Comparison of ENCODE assay signal across 9 mouse cellular contexts in the genomic region with DNA sequence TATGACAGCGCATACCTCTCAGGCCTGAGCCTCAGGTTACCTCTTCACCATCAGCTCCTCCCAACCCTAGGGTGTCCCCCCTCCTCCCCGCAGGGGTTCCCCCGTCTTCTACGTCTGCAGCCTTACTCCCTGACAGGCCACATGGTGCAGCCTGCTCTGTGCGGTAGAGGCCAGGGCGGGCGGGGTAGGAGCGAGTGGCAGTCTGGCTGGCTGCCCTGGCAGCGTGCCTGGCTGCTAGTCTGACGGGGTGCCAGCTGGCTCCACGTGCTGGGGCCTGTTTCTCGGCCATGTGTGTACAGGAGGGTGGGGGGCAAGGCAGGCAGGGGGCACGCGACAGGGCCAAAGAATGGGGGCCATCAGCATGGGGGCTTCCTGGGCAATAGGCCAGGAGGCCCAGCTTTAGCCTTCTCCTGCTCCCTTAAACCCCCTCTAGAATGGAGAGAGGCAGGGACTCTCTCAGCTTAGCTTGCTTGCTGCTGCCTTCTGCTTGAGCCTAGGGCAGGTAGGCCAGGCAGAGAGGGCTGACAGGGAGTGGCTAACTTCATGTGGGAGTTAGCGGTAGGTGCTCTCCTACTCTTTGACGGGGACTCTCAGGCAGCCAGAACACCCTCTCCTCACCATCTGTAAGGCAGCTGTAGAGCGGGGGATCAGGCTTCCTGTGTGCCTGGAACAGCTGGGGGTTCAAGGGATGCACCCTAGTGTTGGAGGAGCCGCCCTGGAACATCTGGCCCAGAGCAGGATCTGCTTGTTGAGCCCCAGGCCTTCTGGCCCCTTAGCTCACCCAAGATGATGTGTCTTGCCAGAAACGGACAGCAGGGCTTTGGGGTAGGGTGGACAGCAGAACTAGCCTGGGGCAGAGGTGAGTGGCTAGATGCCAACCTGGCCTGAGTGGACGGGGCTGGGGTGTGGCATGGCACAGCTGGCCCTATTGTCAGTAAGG. TPM values are rescaled to one million over a fixed set of nuclear protein-coding genes. Genes with fewer than 3 reads are reported as not detected.
DNase-seq lines count a peak whose midpoint lies in the region; ATAC-seq and TF ChIP-seq lines count a peak whose summit lies in the region.
"Had no signal": no experiment of that assay in that cellular context is flagged by ENCODE, and none has a peak within 500 bp of the region (broad histone marks: within the 10 kb centered on the region; RNA-seq: fewer than 3 reads in every experiment).

No protein-coding gene starts in this region.

- no peak for TF ChIP-seq CTCF in midbrain, postnatal 0 days (IDR thresholded peaks at IDR 0.05)

- DNase-seq in CD4-positive, CD25-positive, alpha-beta regulatory T cell, adult 2 months (ENCODE audit: low read depth, low spot score), result peak; percentile 25
- DNase-seq in fibroblast of lung, adult 2 months (ENCODE audit: low read depth), result peak; percentile 90
- DNase-seq in limb, embryonic 14.5 days (ENCODE audit: low spot score), result peak; percentile 95
- peak; percentile 95 for DNase-seq in midbrain, postnatal 0 days (ENCODE audit: low spot score)
- DNase-seq in telencephalon, adult 2 months (ENCODE audit: low read depth, low spot score), result peak; percentile 65

- 33% methylated on average over 20 of the region's 20 CpGs for WGBS in heart, embryonic 12.5 days
- WGBS in kidney, embryonic 16.5 days, result 27% methylated on average over 20 of the region's 20 CpGs
- 11% methylated on average over 20 of the region's 20 CpGs for WGBS in limb, embryonic 14.5 days
- WGBS in midbrain, postnatal 0 days, result 28% methylated on average over 20 of the region's 20 CpGs

- peaks cover 12% of the 10 kb centered on the region for H3K36me3 ChIP-seq in heart, embryonic 12.5 days
- no peaks in the 10 kb centered on the region for H3K36me3 ChIP-seq in kidney, embryonic 16.5 days (ENCODE audit: insufficient read depth, low read length)
- no peaks in the 10 kb centered on the region for H3K36me3 ChIP-seq in limb, embryonic 14.5 days (ENCODE audit: control insufficient read depth, insufficient read depth, low read length)
- peaks cover 7% of the 10 kb centered on the region; the same call in 1 of the 2 replicates for H3K36me3 ChIP-seq in midbrain, postnatal 0 days (ENCODE audit: insufficient read depth, low read length)

- H3K4me1 ChIP-seq in heart, embryonic 12.5 days (replicated peaks), result peaks cover 78% of the 10 kb centered on the region
- peaks cover 81% of the 10 kb centered on the region for H3K4me1 ChIP-seq in kidney, embryonic 16.5 days (ENCODE audit: insufficient read depth, low read length)
- H3K4me1 ChIP-seq in limb, embryonic 14.5 days (ENCODE audit: control insufficient read depth, insufficient read depth, low read length), result peaks cover 89% of the 10 kb centered on the region
- peaks cover 25% of the 10 kb centered on the region for H3K4me1 ChIP-seq in midbrain, postnatal 0 days (ENCODE audit: insufficient read depth, low read length)

- H3K4me3 ChIP-seq in heart, embryonic 12.5 days, result no peak overlapping the region
- H3K4me3 ChIP-seq in kidney, embryonic 16.5 days (ENCODE audit: low read length), result no peak overlapping the region
- 0 out of 2 replicates have a peak overlapping the region, but pooled peaks have one; percentile 8 for H3K4me3 ChIP-seq in limb, embryonic 14.5 days (replicated peaks; ENCODE audit: low read length)
- H3K4me3 ChIP-seq in midbrain, postnatal 0 days (ENCODE audit: low read depth, low read length), result no peak overlapping the region

- TF ChIP-seq POLR2A in limb, embryonic 14.5 days (IDR thresholded peaks at IDR 0.05; ENCODE audit: borderline replicate concordance, extremely low read depth, insufficient read depth, insufficient read length), result no peak

- H3K27me3 ChIP-seq in heart, embryonic 12.5 days (replicated peaks), result no peaks in the 10 kb centered on the region
- no peaks in the 10 kb centered on the region for H3K27me3 ChIP-seq in kidney, embryonic 16.5 days (ENCODE audit: insufficient read depth, low read length)
- no peaks in the 10 kb centered on the region for H3K27me3 ChIP-seq in limb, embryonic 14.5 days (ENCODE audit: control insufficient read depth, insufficient read depth, low read length)
- H3K27me3 ChIP-seq in midbrain, postnatal 0 days (ENCODE audit: insufficient read depth, low read length), result no peaks in the 10 kb centered on the region

- peak overlapping the region; percentile 77 for H3K27ac ChIP-seq in heart, embryonic 12.5 days (ENCODE audit: poor library complexity, severe bottlenecking)
- H3K27ac ChIP-seq in kidney, embryonic 16.5 days (ENCODE audit: low read length), result peak overlapping the region; percentile 68
- peak overlapping the region; percentile 61; the same call in 1 of the 2 replicates for H3K27ac ChIP-seq in limb, embryonic 14.5 days (replicated peaks; ENCODE audit: low read depth, low read length)
- peak overlapping the region; percentile 55; the same call in 1 of the 2 replicates for H3K27ac ChIP-seq in midbrain, postnatal 0 days (ENCODE audit: low read depth, low read length)
- H3K27ac ChIP-seq: macrophage had no signal

- no peak for ATAC-seq in CD4-positive, CD25-positive, alpha-beta regulatory T cell, adult 4 months
- ATAC-seq in heart, embryonic 12.5 days (ENCODE audit: insufficient number of reproducible peaks, low FRiP score), result peak; percentile 70
- peak; percentile 67 for ATAC-seq in kidney, embryonic 16.5 days (ENCODE audit: low FRiP score, low TSS enrichment)
- ATAC-seq in limb, embryonic 14.5 days (ENCODE audit: low FRiP score, low read depth), result peak; percentile 81
- ATAC-seq in midbrain, postnatal 0 days (ENCODE audit: low FRiP score), result peak; percentile 79

- H3K4me2 ChIP-seq in heart, embryonic 12.5 days, result peak overlapping the region; percentile 35
- H3K4me2 ChIP-seq in kidney, embryonic 16.5 days (replicated peaks; ENCODE audit: low read depth, low read length), result no peak overlapping the region
- peak overlapping the region; percentile 30 for H3K4me2 ChIP-seq in limb, embryonic 14.5 days (replicated peaks; ENCODE audit: low read depth, low read length, severe bottlenecking)
- peak overlapping the region; percentile 12; the same call in 1 of the 2 replicates for H3K4me2 ChIP-seq in midbrain, postnatal 0 days (ENCODE audit: low read depth, low read length, poor library complexity, severe bottlenecking)

- peak overlapping the region; percentile 16; the same call in 1 of the 2 replicates for H3K9ac ChIP-seq in heart, embryonic 12.5 days
- no peak overlapping the region for H3K9ac ChIP-seq in kidney, embryonic 16.5 days (replicated peaks; ENCODE audit: low read length)
- H3K9ac ChIP-seq in limb, embryonic 14.5 days (ENCODE audit: low read depth, low read length, severe bottlenecking), result no peak overlapping the region
- peak overlapping the region; percentile 19; the same call in 1 of the 2 replicates for H3K9ac ChIP-seq in midbrain, postnatal 0 days (replicated peaks; ENCODE audit: low read length, poor library complexity, severe bottlenecking)

- no peaks in the 10 kb centered on the region for H3K9me3 ChIP-seq in heart, embryonic 12.5 days (replicated peaks)
- no peaks in the 10 kb centered on the region for H3K9me3 ChIP-seq in kidney, embryonic 16.5 days (ENCODE audit: low read length)
- H3K9me3 ChIP-seq in limb, embryonic 14.5 days (ENCODE audit: control insufficient read depth, low read length), result no peaks in the 10 kb centered on the region
- no peaks in the 10 kb centered on the region for H3K9me3 ChIP-seq in midbrain, postnatal 0 days (ENCODE audit: low read length)

RNA-seq across cellular contexts. Expression of a gene that starts 28.9 kb away (rescaled TPM):
- not detected for polyA plus RNA-seq in CD4-positive, CD25-positive, alpha-beta regulatory T cell, adult 4 months (2017; shearing (Covaris generic))
- polyA plus RNA-seq in heart, embryonic 12.5 days (2016; fragmentation: Nextera tagmentation; extraction: Ambion mirVana), result 6.5 and 7.6 TPM in 2 replicates
- 13.2 and 14.2 TPM in 2 replicates for polyA plus RNA-seq in kidney, embryonic 16.5 days (2015; fragmentation: Nextera tagmentation; extraction: Ambion mirVana)
- polyA plus RNA-seq in limb, embryonic 14.5 days (2012; rRNA removed), result 22.9 and 28.3 TPM in 2 replicates
- polyA plus RNA-seq in limb, embryonic 14.5 days (2014; fragmentation: Nextera tagmentation; extraction: Ambion mirVana), result 14.0 and 14.9 TPM in 2 replicates
- total RNA-seq in midbrain, postnatal 0 days (2014; rRNA removed), result 39.9 and 49.8 TPM in 2 replicates
- 5.9 and 9.5 TPM in 2 replicates for polyA plus RNA-seq in midbrain, postnatal 0 days (2015; fragmentation: Nextera tagmentation; extraction: Ambion mirVana)

Comparison
In these comparisons a context has a peak if more than half of its experiments do, and no peak if none do; other contexts are left out.
1. DNase-seq: peak in every context shown above with its lines; median percentile 95 in limb, embryonic 14.5 days; 95 in midbrain, postnatal 0 days; 90 in fibroblast of lung, adult 2 months; 65 in telencephalon, adult 2 months; 25 in CD4-positive, CD25-positive, alpha-beta regulatory T cell, adult 2 months.
2. H3K9ac ChIP-seq: peak in heart, embryonic 12.5 days (single experiment) and midbrain, postnatal 0 days (single experiment); none in kidney, embryonic 16.5 days (single experiment) and limb, embryonic 14.5 days (single experiment).
3. Peak in every context shown above with its lines, with median percentiles within 50 percentile points of each other: H3K27ac ChIP-seq.